Mouse (Mus musculus) bone marrow macrophage, adult 2 months (primary cell): ENCODE measurements around the gene Ltbp1. TPM values are rescaled to one million over a fixed set of nuclear protein-coding genes. Genes with fewer than 3 reads are reported as not detected.

Experiments
- H3K27ac ChIP-seq: 2 replicates; pipeline ENCODE4 v1.5.1; 2012; ENCODE audit warnings: low read depth, low read length; ENCODE audit not compliant: insufficient read depth
- H3K4me1 ChIP-seq: 2 replicates; pipeline ENCODE4 v1.6.1; 2012; ENCODE audit warnings: low read length; ENCODE audit not compliant: control insufficient read depth, insufficient read depth
- H3K4me3 ChIP-seq: 2 replicates; pipeline ENCODE4 v1.5.1; 2012; ENCODE audit warnings: mild to moderate bottlenecking, low read length, moderate library complexity; ENCODE audit not compliant: insufficient read depth
- CTCF ChIP-seq: IDR thresholded peaks from 2 replicates; pipeline ENCODE4 v1.5.1; 2012; ENCODE audit warnings: low read depth, mild to moderate bottlenecking, low read length, moderate library complexity
- POLR2A ChIP-seq: IDR thresholded peaks from 2 replicates; pipeline ENCODE4 v1.6.1; 2012; ENCODE audit warnings: mild to moderate bottlenecking, low read depth, low read length, borderline replicate concordance
- polyA plus RNA-seq: library from polyadenylated mRNA; stranded (reverse); fragments of >200 nt; gene quantifications from 2 replicates; pipeline ENCODE4 v1.2.4, GENCODE M21; 2012; ENCODE audit not compliant: missing spikeins, insufficient read depth, insufficient read length

Gene Ltbp1
- polyA plus RNA-seq, 1 experiment: 3.5 TPM

GRCm38 (mm10) chr17:74981703-74982102 is 23.7 kb upstream of the Ltbp1 start:
- TF ChIP-seq POLR2A: no peak
- no peak for TF ChIP-seq CTCF
- Histone ChIP-seq H3K4me3 (no peak overlapping the region), H3K4me1 (no peaks in the 10 kb centered on the region), H3K27ac (no peak overlapping the region)

DNA sequence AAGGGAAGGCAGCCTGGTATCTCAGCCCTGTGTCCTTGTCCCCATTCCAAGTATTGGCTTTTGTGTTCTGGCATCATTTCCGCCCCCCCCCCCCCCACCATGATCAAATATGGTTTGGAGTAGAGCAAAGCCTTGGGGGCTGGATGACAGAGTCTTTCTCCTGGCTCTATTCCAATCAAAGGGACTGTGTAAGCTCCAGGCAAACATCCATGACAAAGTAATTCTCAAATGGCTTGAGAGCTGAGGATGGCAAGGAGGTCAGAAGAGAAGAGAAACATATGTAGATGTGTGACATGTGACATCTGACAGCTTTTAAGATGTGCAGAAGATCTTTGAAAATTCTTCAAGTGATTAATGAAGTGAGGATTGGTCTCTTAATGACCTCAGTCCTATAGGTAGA is 22.5 kb upstream of the Ltbp1 start:
- Histone ChIP-seq H3K4me1 (no peaks in the 10 kb centered on the region), H3K27ac (no peak overlapping the region)

DNA sequence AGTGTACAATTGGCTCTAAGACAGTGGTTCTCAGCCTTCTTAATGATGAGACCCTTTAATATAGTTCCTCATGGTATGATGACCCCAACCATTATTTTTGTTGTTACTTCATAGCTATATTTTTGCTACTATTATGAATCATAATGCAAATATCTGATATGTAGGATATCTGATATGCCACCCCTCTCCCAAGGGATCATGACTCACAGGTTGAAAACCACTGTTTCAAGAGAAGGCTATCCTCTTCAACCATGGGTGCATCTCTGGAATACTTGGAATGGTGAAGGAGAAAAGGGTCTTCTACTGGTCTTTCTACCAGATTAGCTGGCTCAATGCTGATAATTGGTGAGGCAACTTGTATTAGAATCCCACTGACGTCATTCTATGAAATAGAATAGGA is 21.3 kb upstream of the Ltbp1 start:
- Histone ChIP-seq H3K4me3 (no peak overlapping the region), H3K4me1 (no peaks in the 10 kb centered on the region), H3K27ac (no peak overlapping the region)
- TF ChIP-seq CTCF (no peak), POLR2A (no peak)

More for the DNA sequence above, 22.5 kb upstream of the Ltbp1 start:
- TF ChIP-seq POLR2A (no peak), CTCF (no peak)
- H3K4me3 ChIP-seq: no peak overlapping the region

- no peak overlapping the region for H3K4me3 ChIP-seq
- no peak overlapping the region for H3K27ac ChIP-seq
- no peaks in the 10 kb centered on the region for H3K4me1 ChIP-seq
- TF ChIP-seq CTCF (no peak), POLR2A (no peak)
Measured at GRCm38 (mm10) chr17:74984681-74985080, 20.7 kb upstream of the Ltbp1 start.

DNA sequence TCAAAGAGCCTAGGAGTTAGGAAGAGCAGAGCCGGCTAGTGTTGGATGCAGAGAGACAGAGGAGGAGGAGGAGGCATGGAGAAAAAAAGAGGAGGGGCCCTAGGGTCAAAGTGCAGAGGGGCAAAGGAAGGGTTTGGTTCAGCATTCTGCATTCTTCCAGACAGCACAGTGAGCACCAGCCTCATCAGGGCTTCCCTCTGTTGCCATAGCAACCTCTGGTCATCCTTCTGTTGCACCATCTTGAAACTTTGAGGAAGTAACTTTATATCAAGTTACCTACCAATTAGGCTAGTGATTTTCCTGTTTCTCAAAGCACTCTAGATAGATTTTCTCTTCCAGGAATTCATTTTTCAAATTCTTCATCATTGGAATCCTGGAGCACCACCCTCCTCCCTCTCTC is 18.3 kb upstream of the Ltbp1 start:
- no peaks in the 10 kb centered on the region for H3K4me1 ChIP-seq
- no peak overlapping the region for H3K27ac ChIP-seq
- H3K4me3 ChIP-seq: no peak overlapping the region
- TF ChIP-seq CTCF (no peak), POLR2A (no peak)

DNA sequence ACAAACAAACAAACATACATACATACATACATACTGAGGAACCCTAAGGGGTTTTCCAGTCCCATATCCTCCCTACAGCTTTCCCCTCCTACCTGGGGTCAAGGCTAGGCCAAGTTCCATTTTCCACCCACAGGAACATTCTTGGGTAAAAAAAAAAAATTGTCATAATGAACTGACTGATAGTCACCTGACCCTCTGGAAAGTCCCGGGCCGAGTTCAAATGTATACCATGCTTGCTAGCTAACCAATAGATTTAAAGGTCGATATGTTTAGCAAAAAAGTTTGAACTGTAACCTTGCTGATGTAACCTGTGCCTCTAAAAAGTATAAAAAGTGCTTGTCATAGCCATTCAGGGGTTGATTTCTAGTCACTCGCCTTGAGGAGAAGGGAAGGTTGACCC is 15.7 kb upstream of the Ltbp1 start:
- TF ChIP-seq POLR2A (no peak), CTCF (no peak)

DNA sequence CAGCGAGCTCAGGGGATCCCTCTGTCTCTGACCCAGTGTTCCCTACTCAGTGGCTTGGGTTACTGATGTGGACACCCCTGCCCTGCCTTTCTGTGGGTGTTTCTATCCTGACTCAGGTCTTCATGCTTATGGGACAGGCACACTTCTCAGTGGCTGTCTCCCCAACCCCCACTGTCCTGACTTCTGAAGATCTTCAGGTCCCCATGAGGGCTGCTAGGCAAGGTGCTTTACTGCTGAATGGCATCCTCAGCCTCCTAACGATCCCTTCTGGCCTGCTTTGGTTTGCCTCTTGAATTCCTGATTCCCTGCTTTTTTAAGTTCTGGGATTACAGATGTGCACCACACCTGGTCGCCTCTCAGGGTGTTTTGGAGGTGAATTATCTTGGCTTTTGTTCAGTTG is 14.8 kb upstream of the Ltbp1 start:
- H3K4me3 ChIP-seq: no peak overlapping the region
- no peak overlapping the region for H3K27ac ChIP-seq
- TF ChIP-seq POLR2A: no peak
- no peak for TF ChIP-seq CTCF
- no peaks in the 10 kb centered on the region; the same call in 1 of the 2 replicates for H3K4me1 ChIP-seq

More for the DNA sequence above, 15.7 kb upstream of the Ltbp1 start:
- H3K4me1 ChIP-seq: no peaks in the 10 kb centered on the region; the same call in 1 of the 2 replicates
- H3K4me3 ChIP-seq: no peak overlapping the region
- no peak overlapping the region for H3K27ac ChIP-seq

GRCm38 (mm10) chr17:74993726-74994581 is 11.4 kb upstream of the Ltbp1 start:
- Histone ChIP-seq H3K27ac (no peak overlapping the region), H3K4me3 (peak overlapping the region; percentile 28), H3K4me1 (no peaks in the 10 kb centered on the region; the same call in 1 of the 2 replicates)
- no peak for TF ChIP-seq CTCF
- TF ChIP-seq POLR2A: no peak

GRCm38 (mm10) chr17:74994582-74994893 is 10.8 kb upstream of the Ltbp1 start:
- no peak for TF ChIP-seq CTCF
- TF ChIP-seq POLR2A: no peak
- H3K4me3 ChIP-seq: peak overlapping the region; percentile 8; the same call in 1 of the 2 replicates
- no peaks in the 10 kb centered on the region; the same call in 1 of the 2 replicates for H3K4me1 ChIP-seq
- H3K27ac ChIP-seq: no peak overlapping the region

- Histone ChIP-seq H3K4me3 (no peak overlapping the region), H3K27ac (no peak overlapping the region), H3K4me1 (no peaks in the 10 kb centered on the region; the same call in 1 of the 2 replicates)
- TF ChIP-seq POLR2A (no peak), CTCF (no peak)
Measured at GRCm38 (mm10) chr17:74995266-74995665, 10.1 kb upstream of the Ltbp1 start.

DNA sequence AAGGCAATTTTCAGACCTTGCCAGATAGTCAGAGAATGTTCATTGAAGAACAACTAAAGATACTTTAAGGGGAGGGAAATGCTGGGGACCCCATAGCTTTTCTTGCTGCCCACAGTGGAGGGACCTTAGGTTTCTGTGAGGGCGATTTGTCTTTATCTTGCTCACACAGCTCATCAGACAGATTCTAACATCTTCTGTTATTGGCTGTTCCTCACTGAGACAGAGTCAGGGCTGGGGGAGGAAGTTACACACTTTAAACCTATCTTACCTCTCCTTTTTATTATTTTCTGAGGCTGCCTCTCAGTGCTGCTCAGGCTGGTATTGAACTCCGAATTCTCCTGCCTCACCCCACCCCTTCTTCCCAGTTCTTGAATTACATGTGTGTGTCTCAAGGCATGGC is 5.3 kb upstream of the Ltbp1 start:
- Histone ChIP-seq H3K4me3 (no peak overlapping the region), H3K27ac (no peak overlapping the region), H3K4me1 (no peaks in the 10 kb centered on the region)
- TF ChIP-seq CTCF (no peak), POLR2A (no peak)
